Mouse (Mus musculus): ENCODE results near the gene Wrap53.
"Not testable (repeated sequence)": the region's sequence is repeated elsewhere in the genome, so short reads cannot be mapped to it uniquely, and the experiment has no call there.

Wrap53 gene

DNA sequence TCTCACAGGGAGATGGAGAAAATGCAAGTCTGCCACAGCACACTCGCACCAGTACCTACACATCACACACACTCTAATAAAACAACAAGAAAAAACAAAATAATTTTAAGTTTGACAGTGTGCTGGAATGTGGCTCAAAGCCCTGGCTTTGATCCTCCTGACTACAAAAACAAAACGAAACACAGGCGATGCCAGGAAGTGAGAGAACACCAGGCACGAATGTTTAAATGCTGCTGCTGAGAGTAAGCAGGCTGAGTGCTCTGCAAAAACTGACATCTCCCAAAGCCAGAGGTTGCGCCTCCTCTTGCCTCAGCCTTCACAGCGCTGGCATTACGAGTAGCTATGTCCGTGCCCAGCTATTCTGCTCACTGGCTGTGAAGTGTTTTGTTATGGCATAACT lies 14.9 kb downstream of the Wrap53 start:
- DNase-seq (ENCODE audit: extremely low read depth, low read depth), result no peak

DNA sequence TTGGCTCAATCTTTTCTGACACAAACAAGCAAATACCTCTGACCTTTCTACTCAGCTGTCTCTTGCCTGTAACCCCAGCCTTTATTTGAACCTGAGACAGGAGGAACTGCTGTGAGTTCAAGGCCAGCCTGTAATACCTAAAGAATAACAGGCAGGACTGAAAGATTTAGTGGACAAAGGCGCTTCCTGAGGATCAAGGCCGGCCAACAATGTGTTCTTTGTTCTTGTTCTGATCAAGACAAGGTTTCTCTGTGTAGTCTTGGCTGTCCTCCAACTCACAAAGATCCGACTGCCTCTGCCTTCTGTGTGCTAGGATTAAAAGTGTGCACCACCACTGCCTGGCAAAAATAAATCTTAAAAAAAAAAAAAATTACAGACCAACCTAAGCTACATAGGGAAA lies 15.7 kb downstream of the Wrap53 start:
- no peak for DNase-seq (ENCODE audit: extremely low read depth, low read depth)

DNA sequence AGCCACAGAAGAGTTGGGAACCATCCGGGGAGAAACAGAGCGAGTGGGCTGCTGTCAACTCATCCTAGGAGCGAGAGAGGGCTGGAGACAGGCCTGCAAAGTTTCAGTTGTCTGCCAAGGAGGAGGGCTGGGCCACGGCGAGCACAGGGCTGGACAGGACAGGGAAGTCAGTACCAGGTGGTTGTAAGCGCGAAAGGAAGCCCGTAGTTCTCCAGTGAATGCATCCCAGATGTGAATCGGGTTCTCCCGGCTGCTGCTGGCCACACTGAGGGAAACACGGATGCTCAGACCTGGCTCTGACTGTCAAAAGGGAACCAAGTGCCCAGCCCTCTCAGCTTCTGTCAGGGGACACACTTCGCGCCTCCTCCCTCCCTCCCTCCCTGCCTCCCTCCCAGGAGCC lies 16.7 kb downstream of the Wrap53 start:
- no peak for DNase-seq (ENCODE audit: extremely low read depth, low read depth)

DNA sequence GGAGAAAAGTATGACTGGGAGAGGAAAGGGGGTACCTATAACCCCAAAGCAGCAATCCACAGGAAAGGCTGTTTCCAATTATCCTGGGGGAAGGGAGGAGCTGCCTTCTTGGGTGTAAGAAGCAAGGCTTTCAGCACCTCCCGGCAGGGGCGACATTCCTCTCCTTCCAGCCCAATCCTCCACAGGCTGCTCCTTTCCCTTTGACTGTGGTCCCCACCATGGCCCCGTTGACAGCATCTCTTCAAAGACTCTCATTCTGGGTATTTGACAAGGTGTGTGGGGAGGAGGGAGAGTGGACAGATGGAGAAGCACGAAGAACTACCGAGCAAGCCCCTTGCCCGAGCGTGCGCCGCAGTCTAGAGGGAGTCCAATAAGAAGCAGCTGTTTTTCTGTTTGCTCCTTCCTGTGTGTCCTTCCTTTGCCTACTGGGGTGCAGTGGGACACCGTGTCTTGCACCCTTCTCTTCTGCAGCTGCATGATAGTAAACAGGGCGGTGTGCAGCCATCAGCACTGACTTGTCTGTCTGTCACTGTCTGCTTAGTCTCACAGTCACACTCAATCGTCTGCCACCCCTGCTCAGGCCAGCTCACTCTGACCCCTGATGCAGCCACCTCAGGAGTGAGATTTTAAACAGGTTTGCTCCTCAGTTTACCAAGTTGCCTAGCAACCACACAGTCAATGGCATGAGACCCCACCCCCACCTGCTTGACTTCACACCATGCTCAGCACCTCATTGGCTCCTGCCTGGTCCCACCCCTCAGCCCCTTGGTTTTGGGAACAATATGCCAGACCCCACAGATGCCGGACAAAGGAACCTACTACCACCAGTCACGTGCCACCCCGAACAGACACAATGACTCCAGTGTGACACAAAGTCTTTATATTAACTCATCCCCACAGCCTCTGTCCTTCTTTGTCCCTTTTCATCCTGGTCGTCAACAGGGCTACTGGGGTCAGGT lies 18.9 kb downstream of the Wrap53 start:
- DNase-seq (ENCODE audit: extremely low read depth, low read depth), result no peak

DNA sequence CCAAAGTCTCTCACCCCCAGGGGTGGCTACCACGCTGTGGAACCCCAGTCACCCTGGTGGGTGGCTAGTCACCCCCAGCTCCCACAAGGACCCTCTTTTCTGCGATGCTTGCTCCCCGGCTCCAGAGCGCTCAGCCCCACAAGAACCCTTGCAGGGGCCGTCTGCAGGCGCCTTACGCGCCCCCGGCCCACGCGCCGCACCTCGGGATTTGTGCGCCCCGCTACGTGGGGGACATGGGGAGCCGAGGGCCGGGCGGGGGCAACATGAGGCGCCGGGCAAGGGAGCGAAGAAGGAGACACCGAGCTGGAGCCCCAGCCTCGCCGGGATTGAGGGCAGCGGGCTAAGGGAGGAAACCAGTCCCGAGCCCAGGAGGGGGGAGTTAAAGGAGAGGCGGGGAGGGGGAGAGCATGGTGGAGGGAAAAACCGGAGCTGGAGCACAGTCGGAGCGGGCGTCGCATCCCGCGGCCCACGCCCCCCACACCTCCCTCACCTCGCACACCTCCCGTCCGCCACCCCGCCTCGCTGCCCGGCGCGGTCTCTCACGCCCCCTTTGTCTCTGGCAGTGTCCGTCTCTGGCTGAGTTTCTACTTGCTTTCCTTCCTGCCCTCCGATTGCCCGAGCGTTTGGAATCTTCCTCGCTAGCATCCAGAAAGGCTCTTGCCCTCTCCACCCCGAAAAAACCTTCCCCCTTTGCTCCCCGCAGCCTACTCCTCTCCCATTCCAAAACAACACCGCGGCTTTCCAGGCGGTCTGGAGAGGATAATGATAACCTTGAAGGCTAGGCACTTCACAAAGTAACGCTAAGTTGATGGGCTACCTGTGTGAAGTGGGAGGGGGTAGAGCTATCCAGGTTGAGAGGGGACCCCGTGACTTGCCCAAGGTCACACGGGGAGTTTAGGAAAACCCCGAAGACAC lies 19.9 kb downstream of the Wrap53 start, which contains the start of gene Efnb3:
TSS of gene Efnb3 (minus strand) at position 355 of the 915 bp plus-strand sequence.
- no peak for DNase-seq (ENCODE audit: extremely low read depth, low read depth)

DNA sequence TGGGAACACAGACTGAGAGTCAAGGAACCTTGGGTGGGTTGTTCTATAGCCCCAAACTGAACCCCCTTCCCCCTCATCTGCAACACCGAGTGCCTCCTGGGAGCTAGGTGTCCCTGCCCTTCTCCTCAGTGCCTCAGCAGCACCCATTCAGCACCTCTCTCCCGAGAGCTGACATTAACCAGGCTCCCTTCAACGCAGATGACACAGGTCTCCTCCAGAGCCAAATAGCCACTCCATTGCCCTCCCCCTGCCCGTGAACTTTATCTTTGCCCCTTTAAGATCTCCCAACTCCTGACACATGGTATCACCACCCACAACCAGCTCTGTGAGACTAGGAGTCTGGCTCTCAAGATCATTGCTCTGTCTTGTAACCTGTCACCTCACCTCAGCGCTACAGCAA lies 20.9 kb downstream of the Wrap53 start:
- DNase-seq (ENCODE audit: extremely low read depth, low read depth), result no peak

DNA sequence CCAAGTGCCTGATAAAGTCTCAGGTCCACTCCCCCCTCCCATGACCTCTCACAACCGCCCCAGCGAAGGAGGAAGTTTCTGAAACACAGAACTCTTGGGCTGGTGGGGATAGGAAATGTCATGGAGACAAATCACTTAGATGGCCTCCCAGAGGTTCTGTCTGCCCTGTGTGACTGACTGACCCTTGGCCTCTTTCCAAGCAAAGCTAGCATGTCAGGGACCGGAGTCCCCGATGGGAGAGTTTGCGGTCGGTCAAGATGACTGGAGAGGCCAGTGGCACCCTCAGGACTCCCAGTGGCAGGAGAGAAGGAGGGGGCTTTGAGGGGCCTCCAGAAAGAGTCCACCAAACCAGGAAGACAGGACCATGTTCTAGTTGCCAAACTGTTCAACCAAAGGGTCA lies 21.3 kb downstream of the Wrap53 start:
- no peak for DNase-seq (ENCODE audit: extremely low read depth, low read depth)

DNA sequence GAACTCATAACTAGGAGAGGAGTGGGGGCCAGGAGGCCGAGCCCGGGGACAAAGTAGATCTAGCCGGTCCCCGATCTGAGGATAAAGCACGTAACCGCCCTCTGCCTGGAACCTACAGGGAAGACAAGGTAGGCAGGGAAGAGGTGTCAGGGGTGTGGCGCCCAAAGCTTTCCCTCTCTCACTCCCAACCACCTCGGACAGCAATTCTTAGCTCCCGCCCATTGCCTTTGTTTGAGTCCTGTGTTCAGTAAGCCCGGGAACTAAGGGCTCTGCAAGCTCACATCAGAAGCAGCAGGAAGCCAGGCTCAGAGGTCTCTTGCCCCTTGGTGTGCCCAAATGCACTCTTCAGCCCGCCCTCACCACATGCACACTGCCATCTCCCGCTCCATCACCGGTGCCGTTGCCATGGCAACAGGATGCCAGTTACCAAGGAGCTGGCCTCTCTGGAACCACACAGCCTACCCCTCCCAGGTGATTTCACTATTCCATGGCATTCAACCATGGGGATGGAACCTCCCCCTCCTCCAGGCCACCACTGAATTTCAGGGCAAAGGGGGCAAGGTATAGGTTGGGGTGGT lies 22.6 kb downstream of the Wrap53 start:
- DNase-seq (ENCODE audit: extremely low read depth, low read depth), result no peak

DNA sequence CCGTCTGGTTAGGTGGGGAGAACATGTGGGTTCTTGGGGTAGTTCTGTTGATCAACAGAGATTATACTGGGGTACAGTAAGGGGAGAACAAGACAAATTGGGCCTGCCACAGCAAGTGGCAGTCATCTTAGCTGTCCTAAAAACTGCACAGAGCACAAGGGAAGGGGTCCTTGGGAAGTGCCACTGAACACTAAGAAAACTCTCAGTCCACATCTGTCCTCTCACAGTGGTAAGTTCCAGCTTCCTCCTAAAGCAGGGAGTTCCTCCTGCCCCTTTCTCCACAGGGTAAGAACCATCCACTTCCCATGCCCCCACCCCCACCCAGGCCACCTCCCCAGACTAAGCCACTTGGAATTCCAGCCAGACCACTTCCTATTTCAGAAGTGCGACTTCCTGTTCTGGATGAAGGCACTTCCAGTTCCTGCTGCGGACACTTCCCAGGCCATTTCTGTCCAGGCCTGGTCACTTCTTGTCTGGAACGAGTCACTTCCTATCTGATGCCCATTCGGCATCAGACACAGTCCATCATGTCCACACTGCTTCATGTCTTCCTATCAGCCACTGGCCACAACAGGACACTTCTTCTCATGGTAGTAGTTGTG lies 25.4 kb downstream of the Wrap53 start:
- DNase-seq (ENCODE audit: extremely low read depth, low read depth), result no peak

DNA sequence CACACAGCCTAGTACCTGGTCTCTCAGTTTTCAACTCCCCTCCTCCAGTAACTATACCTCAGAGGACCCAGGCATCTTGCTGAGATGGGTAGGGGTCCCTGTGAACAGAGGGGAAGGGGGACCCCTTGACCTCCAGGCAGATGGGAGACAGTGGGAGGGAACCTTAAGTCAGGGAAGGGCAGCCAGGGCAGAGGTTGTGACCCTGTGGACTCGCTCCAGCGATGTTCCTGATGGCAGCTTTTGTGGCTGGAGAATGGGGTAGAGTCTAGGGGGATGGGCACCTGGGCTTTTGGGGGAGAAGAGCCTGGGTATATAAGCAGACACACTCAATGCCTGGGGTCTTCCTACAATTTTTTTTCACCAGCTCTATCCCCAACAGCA lies 26.7 kb downstream of the Wrap53 start:
- no peak for DNase-seq (ENCODE audit: extremely low read depth, low read depth)

DNA sequence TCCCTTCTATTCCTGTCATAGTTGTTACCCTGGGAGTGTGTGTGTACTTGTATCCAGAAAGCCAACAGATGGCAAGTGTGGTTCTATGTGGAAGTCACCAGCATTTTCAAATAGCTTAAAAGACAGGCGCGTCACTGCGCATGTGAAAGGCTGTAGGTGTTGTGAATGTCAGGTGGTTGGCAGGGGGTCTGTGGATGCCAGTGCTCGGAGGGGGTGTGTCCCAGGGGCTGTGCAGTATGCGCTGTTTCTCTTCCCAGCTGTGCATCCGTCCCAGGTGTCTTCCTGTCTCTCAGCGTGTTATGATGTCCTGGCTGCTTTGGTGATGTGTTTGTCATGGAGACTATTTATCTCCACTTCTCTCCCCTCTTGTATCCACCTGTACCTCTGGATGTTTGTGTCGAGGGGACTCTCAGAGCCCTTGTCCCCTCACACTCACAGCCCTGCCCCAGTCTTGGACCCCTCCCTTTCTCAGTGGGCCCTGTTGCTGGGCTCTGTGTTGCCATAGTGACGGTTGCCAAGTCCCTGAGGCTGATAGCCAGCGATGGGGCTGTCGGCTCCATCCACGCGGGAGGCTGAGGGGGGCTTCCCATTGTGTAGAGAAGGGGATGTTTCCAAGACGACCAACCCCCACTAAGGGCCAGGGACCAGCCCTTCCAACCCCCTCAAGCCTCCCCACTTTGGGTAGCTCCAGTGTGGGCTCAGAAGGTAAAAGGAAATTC lies 27.3 kb downstream of the Wrap53 start:
- no peak for DNase-seq (ENCODE audit: extremely low read depth, low read depth)

DNA sequence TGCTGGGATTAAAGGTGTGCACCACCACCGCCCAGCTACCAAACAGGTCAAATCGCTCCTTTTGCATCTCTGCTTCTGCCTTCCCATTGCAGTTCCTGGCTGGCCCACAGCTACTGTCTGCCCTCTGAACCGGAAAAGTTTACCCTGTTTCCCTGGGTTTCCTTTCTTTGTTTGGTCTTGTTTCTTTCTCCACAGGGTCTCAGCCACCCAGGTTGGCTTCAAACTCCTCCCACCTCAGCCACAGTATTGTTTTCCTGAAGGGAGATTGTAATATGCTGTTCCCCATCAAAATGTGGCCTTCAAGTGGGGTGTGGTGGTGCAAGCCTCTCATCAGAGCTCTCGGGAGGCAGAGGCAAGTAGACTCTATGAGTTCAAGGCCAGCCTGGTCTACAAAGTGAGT lies 28.7 kb downstream of the Wrap53 start:
- no peak for DNase-seq (ENCODE audit: extremely low read depth, low read depth)

DNA sequence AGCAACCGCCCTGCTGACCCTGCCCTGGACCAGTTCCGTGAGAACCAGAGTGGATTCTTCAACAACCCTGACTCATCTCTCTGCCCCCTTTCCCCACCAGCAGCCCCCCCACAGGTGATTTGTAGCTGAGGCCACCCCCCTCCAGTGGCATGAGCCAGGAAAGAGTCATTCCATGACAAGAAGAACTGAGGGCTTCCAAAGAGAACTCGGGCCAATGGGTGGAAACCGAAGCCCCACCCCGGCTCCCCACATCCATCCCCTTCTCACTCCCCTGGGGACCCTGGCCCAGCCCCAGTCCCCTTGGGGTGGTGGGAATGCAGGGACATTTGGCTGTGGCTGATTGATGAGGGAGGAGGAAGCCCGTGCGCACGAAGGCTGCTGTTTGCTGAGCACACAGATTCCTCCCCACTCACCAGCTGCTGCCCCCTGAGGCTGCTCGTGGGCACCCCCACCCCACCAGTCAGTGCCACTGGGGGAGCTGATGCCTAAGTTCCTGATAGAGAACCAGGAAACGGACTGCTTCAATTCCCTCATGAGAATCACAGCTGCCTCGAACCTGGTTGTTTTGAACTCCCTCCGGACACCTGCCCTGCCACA lies 30.9 kb downstream of the Wrap53 start, which contains the start of gene Dnah2:
TSS of gene Dnah2 (minus strand) at position 51 of the 597 bp plus-strand sequence.
- DNase-seq (ENCODE audit: extremely low read depth, low read depth), result no peak

DNA sequence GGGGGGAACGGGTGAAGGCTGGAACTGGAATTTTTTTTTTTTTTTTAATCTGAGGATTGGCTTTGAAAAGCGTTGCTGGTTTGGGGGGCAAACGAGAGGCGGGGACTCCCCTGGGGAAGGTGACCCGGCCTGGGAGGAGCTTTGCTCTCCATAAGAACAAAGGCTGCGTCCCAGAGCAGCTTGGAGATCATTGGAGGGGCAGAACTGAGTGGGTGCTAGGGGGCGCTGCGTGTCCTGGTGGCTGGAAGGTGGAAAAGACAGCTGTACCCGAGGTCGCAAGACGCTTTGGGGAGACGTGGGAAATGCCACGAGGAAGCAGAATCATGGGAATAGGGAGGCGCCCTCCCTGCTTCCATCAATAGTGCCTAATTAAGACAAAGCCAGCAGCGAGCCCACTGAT lies 33.0 kb downstream of the Wrap53 start:
- no peak for DNase-seq (ENCODE audit: extremely low read depth, low read depth)

DNA sequence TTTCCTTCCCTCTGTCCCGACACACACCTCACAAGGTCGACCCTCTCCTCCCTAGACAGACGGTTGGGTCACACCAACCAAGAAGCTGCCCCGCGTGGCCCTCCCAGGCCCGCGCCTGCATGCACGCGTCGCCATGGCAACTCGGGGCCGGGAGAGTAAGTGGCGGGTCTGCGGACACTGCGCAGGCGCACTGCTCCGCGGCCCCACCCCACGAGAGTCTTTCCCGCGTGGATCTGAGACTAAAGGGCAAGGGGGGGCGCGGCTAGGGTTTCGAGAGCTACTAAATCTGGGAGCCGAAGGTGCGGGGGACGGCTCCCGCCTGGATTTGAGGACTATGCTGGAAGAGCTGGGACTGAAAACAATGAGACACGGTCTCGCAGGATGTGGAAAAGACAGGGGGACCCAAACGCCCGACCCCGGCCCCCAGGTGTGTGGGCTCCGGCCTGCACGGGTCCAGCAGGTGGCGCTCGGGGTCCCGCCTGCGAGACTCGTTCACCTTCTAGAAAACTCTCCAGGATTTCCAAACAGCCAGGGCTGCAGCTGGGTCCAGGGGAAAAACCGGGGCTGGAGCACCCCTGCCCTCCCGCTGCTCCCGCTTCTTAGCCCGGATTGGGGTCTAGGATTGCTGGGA lies 33.5 kb downstream of the Wrap53 start:
- no peak for DNase-seq (ENCODE audit: extremely low read depth, low read depth)

DNA sequence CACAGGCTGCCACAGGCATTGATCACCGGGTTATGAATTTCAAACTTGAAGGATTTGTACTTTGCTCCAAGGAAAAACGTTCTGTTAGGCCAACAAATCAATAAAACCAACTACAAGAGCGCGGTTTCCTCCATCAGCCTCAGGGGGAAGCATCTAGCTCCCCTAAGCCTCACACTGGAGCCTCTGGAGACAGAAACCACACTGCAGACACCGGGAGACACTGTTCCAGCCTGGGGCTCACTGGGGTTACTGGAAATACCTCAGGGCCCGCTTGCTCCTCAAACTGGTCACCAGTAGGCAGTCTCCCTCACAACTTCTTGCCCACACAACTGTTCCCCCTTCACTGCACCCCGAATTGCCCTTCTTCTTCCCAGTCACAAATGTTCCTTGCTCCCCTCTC lies 34.1 kb downstream of the Wrap53 start:
- no peak for DNase-seq (ENCODE audit: extremely low read depth, low read depth)

DNA sequence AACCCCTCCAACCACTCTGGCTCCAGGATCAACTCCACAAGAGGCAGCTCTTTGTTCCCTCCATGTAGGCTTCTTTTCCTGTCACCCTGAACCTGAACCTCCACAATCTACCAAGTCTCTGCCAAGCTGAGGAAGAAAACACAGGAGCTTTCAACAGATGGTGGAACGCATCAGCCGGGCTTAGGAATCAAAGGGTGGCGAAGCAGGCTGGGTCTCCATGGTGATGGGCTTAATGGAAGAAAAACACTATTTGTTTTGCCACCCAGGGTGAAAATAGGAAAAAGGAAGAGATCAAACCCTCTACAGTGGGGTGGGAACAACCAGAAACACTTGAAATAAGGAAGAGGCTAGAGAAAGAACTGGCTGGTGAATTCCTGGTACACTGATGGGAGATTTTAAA lies 36.5 kb downstream of the Wrap53 start:
- no peak for DNase-seq (ENCODE audit: extremely low read depth, low read depth)

DNA sequence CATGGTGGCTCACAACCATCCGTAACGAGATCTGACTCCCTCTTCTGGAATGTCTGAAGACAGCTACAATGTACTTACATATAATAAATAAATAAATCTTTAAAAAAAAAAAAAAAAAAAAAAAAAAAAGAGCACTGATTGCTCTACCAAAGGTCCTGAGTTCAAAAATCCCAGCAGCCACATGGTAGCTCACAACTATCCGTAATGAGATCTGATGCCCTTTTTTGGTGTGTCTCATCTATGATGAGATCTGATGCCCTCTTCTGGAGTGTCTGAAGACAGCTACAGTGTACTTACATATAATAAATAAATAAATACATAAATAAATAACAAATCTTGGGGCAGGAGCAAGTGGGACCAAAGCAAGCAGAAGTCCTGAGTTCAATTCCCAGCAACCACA lies 38.3 kb downstream of the Wrap53 start:
- not testable (repeated sequence) for DNase-seq (ENCODE audit: extremely low read depth, low read depth)

DNA sequence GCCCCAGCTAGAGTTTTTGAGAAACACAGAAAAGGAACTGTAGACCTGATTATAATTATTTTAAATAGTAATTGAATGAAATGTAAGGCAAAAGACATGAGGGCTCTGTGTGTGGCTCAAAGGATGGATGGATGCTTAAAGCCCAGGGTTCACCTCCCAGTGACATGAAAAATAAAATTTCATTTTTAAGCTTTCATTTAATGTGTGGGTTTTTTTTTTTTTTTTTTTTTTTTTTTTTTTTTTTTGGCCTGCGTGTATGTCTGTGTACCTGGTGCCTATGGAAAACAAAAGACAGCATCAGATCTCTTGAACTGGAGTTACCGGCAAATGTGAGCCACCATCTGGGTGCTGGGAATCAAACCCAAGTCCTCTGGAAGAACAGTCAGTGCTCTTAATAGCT lies 39.4 kb downstream of the Wrap53 start:
- DNase-seq (ENCODE audit: extremely low read depth, low read depth), result no peak

DNA sequence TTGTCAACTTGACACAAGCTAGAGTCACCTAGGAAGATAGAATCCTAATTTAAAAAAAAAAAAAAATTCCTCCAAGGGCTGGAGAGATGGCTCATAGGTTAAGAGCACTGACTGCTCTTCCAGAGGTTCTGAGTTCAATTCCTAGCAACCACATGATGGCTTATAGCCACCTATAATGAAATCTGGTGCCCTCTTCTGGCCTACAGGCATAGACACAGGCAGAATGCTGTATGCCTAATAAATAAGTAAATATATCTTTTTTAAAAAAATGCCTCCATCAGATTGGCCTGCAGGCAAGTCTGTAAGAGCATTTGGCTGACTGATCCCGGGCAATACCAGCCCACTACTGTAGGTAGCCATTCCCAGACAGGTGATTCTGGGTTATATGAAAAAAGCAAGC lies 45.1 kb downstream of the Wrap53 start:
- DNase-seq (ENCODE audit: extremely low read depth, low read depth), result no peak
